9 mouse cellular contexts compared by ENCODE assay signal in genomic region chr5:123110296-123110721, GRCm38 (mm10). TPM values are rescaled to one million over a fixed set of nuclear protein-coding genes. Genes with fewer than 3 reads are reported as not detected.
DNase-seq lines count a peak whose midpoint lies in the region.
"Had no signal": no experiment of that assay in that cellular context is flagged by ENCODE, and none has a peak within 500 bp of the region (broad histone marks: within the 10 kb centered on the region; RNA-seq: fewer than 3 reads in every experiment).

No protein-coding gene starts in this region.

- DNase-seq in adrenal gland, adult 2 months: peak; percentile 51
- no peak for DNase-seq in adrenal gland, postnatal 4 days (ENCODE audit: low spot score in 2 of 2)
- DNase-seq in lung, postnatal 25 days (ENCODE audit: low spot score): peak; percentile 46
- no peak for DNase-seq in lung, postnatal 4 days
- DNase-seq in kidney, postnatal 4 days: peak; percentile 56 to 70
- no peak for DNase-seq in urinary bladder, postnatal 25 days (ENCODE audit: low spot score)
- no peak for DNase-seq in urinary bladder, adult 18-20 months (ENCODE audit: low spot score in 2 of 2)
- no peak for DNase-seq in liver
- DNase-seq: gastrocnemius, postnatal 36 days had no signal

RNA-seq across cellular contexts. Expression of gene Rhof, which starts 22.2 kb away (rescaled TPM):
- total RNA-seq in adrenal gland, adult 2 months (2021): 1 to 10 TPM in 1 of 2 experiments, under 1 TPM in 1; 0.84 to 3.8 TPM
- polyA plus RNA-seq in adrenal gland, adult 2 months (2012; rRNA removed): 1.7 and 3.6 TPM in 2 replicates
- 1 to 10 TPM; 1.8 TPM for total RNA-seq in adrenal gland, postnatal 4 days (2021)

RNA-seq across cellular contexts. Expression of gene Setd1b, which starts 31.7 kb away (rescaled TPM):
- 10 to 100 TPM; 20.5 to 24.0 TPM for total RNA-seq in adrenal gland, adult 2 months (2021)
- polyA plus RNA-seq in adrenal gland, adult 2 months (2012; rRNA removed): 17.2 and 22.3 TPM in 2 replicates
- 10 to 100 TPM; 36.8 to 37.2 TPM for total RNA-seq in adrenal gland, postnatal 4 days (2021)

RNA-seq across cellular contexts. Expression of gene Tmem120b, which starts 42.1 kb away (rescaled TPM):
- 10 to 100 TPM; 32.0 to 33.2 TPM for total RNA-seq in adrenal gland, adult 2 months (2021)
- polyA plus RNA-seq in adrenal gland, adult 2 months (2012; rRNA removed): 19.0 and 32.8 TPM in 2 replicates
- 10 to 100 TPM; 11.4 to 12.2 TPM for total RNA-seq in adrenal gland, postnatal 4 days (2021)

RNA-seq across cellular contexts. Expression of gene Psmd9, which starts 58.9 kb away (rescaled TPM):
- total RNA-seq in adrenal gland, adult 2 months (2021): 10 to 100 TPM; 20.5 to 29.1 TPM
- 17.9 and 22.6 TPM in 2 replicates for polyA plus RNA-seq in adrenal gland, adult 2 months (2012; rRNA removed)
- total RNA-seq in adrenal gland, postnatal 4 days (2021): 10 to 100 TPM; 36.0 to 36.5 TPM

Comparison
In these comparisons a context has a peak if more than half of its experiments do, and no peak if none do; other contexts are left out.
1. DNase-seq: peak in adrenal gland, adult 2 months (single experiment), lung, postnatal 25 days (single experiment) and kidney, postnatal 4 days (2 of 2); none in adrenal gland, postnatal 4 days (0 of 2), lung, postnatal 4 days (0 of 2), urinary bladder, postnatal 25 days (single experiment), urinary bladder, adult 18-20 months (0 of 2) and liver (single experiment).